10 mouse cellular contexts compared by ENCODE assay signal in the genomic region with DNA sequence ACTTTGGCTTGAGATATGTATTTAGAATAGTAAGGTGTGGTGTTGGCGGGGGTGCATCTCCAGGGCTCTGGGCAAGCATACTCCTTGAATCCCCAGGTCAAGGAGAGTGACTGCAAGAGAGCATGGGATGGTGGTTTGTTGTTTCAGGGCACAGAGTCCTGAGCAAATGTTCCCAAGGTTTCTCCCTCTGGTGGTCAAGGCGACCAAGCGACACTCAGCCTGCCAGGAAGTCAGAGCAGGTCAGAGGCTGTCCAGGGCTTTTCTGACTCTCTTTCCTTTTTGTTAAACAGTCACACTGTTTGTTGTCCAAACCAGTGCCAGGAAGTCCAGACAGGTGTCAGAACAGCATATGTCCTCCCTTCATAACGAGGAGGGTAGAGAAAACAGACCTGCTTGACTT. TPM values are rescaled to one million over a fixed set of nuclear protein-coding genes. Genes with fewer than 3 reads are reported as not detected.
A peak's percentile ranks its signal among the peaks of the same experiment; 100 is the strongest.
DNase-seq lines count a peak whose midpoint lies in the region; ATAC-seq and TF ChIP-seq lines count a peak whose summit lies in the region.
"Had no signal": no experiment of that assay in that cellular context is flagged by ENCODE, and none has a peak within 500 bp of the region (broad histone marks: within the 10 kb centered on the region; RNA-seq: fewer than 3 reads in every experiment).

A gene (minus strand): TSS at position 145 of the 400 bp plus-strand sequence.

- ATAC-seq in liver, embryonic 11.5 days (replicated peaks; ENCODE audit: low FRiP score) = no peak
- no peak for ATAC-seq in intestine, embryonic 16.5 days
- ATAC-seq: CD4-positive, CD25-positive, alpha-beta regulatory T cell, adult 4 months had no signal

- H3K27ac ChIP-seq in liver, adult 2 months (replicated peaks; ENCODE audit: insufficient read depth, low read depth, low read length) = no peak within 1 kb of the TSS
- no peak within 1 kb of the TSS for H3K27ac ChIP-seq in liver, embryonic 11.5 days (ENCODE audit: low read depth, low read length)
- no peak within 1 kb of the TSS for H3K27ac ChIP-seq in intestine, embryonic 16.5 days (ENCODE audit: low read length)

- H3K27me3 ChIP-seq in liver, adult 2 months (ENCODE audit: control insufficient read depth, insufficient read depth, low read length) = no peaks in the 10 kb centered on the region
- H3K27me3 ChIP-seq in liver, embryonic 11.5 days (replicated peaks; ENCODE audit: control insufficient read depth, insufficient read depth, low read length) = peaks cover 3% of the 10 kb centered on the region; the same call in 1 of the 2 replicates
- no peaks in the 10 kb centered on the region for H3K27me3 ChIP-seq in intestine, embryonic 16.5 days (replicated peaks; ENCODE audit: control insufficient read depth, insufficient read depth, low read length)

- H3K79me2 ChIP-seq in liver, adult 2 months (ENCODE audit: control insufficient read depth, insufficient read depth, low read length) = no peaks in the 10 kb centered on the region

- H3K4me1 ChIP-seq in liver, adult 2 months (ENCODE audit: control insufficient read depth, insufficient read depth, low read length) = no peaks in the 10 kb centered on the region
- H3K4me1 ChIP-seq in liver, embryonic 11.5 days (replicated peaks; ENCODE audit: control insufficient read depth, insufficient read depth, low read length) = no peaks in the 10 kb centered on the region
- no peaks in the 10 kb centered on the region for H3K4me1 ChIP-seq in intestine, embryonic 16.5 days (ENCODE audit: control insufficient read depth, insufficient read depth, low read length)

- H3K4me2 ChIP-seq in liver, embryonic 11.5 days = no peak within 1 kb of the TSS
- no peak within 1 kb of the TSS for H3K4me2 ChIP-seq in intestine, embryonic 16.5 days (ENCODE audit: low read depth, low read length)

- H3K36me3 ChIP-seq in liver, adult 2 months (ENCODE audit: control insufficient read depth, insufficient read depth, low read length) = no peaks in the 10 kb centered on the region
- no peaks in the 10 kb centered on the region for H3K36me3 ChIP-seq in liver, embryonic 11.5 days (ENCODE audit: control insufficient read depth, insufficient read depth, low read length)
- H3K36me3 ChIP-seq in intestine, embryonic 16.5 days (ENCODE audit: control insufficient read depth, insufficient read depth, low read length) = no peaks in the 10 kb centered on the region

- WGBS in liver, adult 2 months = 56% methylated on average over 4 of the region's 4 CpGs
- 58% methylated on average over 4 of the region's 4 CpGs for WGBS in liver, embryonic 11.5 days
- WGBS in intestine, embryonic 16.5 days = 58% methylated on average over 4 of the region's 4 CpGs

- DNase-seq in cerebellum, adult 18-20 months = peak; percentile 9 to 11
- no peak for DNase-seq in cerebellum, adult 8-10 months
- DNase-seq in liver, adult 2 months (ENCODE audit: extremely low read depth, low read depth, low spot score) = no peak
- DNase-seq in liver, embryonic 11.5 days (ENCODE audit: low spot score) = no peak
- peak; percentile 24 for DNase-seq in embryo, embryonic 9.5 days (ENCODE audit: extremely low spot score)
- DNase-seq in lung, postnatal 36 days = peak; percentile 34
- DNase-seq in T-cell, adult 2 months (ENCODE audit: low spot score) = no peak

- no peak within 1 kb of the TSS for H3K4me3 ChIP-seq in liver, adult 2 months (ENCODE audit: insufficient read depth, low read depth, low read length)
- H3K4me3 ChIP-seq in liver, embryonic 11.5 days (ENCODE audit: low read depth, low read length) = no peak within 1 kb of the TSS
- H3K4me3 ChIP-seq in intestine, embryonic 16.5 days (ENCODE audit: low read length) = no peak within 1 kb of the TSS

- TF ChIP-seq POLR2A in liver, adult 2 months (IDR thresholded peaks at IDR 0.05; ENCODE audit: extremely low read depth, insufficient read depth, low read length) = no peak

- peak; percentile 39 for TF ChIP-seq CTCF in liver, adult 2 months (IDR thresholded peaks at IDR 0.05; ENCODE audit: low read depth, low read length)

- H3K9ac ChIP-seq in liver, adult 2 months (ENCODE audit: low read depth, low read length) = no peak within 1 kb of the TSS
- H3K9ac ChIP-seq in liver, embryonic 11.5 days (ENCODE audit: low read depth, low read length) = no peak within 1 kb of the TSS
- no peak within 1 kb of the TSS for H3K9ac ChIP-seq in intestine, embryonic 16.5 days (ENCODE audit: low read depth, low read length)

- no peaks in the 10 kb centered on the region for H3K9me3 ChIP-seq in liver, embryonic 11.5 days (ENCODE audit: control insufficient read depth, low read length)
- no peaks in the 10 kb centered on the region for H3K9me3 ChIP-seq in intestine, embryonic 16.5 days (ENCODE audit: control insufficient read depth, low read length)

RNA-seq across cellular contexts. Expression of the gene that starts here (rescaled TPM):
- not detected in 2 replicates for total RNA-seq in liver, adult 2 months (2014; rRNA removed)
- not detected in 2 replicates for polyA plus RNA-seq in liver, adult 2 months (2012; rRNA removed)
- polyA plus RNA-seq in liver, embryonic 11.5 days (2014; fragmentation: Nextera tagmentation; extraction: Ambion mirVana) = not detected in 2 replicates
- polyA plus RNA-seq in intestine, embryonic 16.5 days (2015; fragmentation: Nextera tagmentation; extraction: Ambion mirVana) = not detected in 2 replicates
- total RNA-seq: gastrocnemius, adult 8-10 months had no signal
- polyA plus RNA-seq: CD4-positive, CD25-positive, alpha-beta regulatory T cell, adult 4 months had no signal

Comparison
In these comparisons a context has a peak if more than half of its experiments do, and no peak if none do; other contexts are left out.
1. DNase-seq: peak in cerebellum, adult 18-20 months (2 of 2), embryo, embryonic 9.5 days (single experiment) and lung, postnatal 36 days (single experiment); none in cerebellum, adult 8-10 months (single experiment), liver, adult 2 months (single experiment), liver, embryonic 11.5 days (single experiment) and T-cell, adult 2 months (single experiment).